7 mouse cellular contexts compared by ENCODE assay signal in the genomic region with DNA sequence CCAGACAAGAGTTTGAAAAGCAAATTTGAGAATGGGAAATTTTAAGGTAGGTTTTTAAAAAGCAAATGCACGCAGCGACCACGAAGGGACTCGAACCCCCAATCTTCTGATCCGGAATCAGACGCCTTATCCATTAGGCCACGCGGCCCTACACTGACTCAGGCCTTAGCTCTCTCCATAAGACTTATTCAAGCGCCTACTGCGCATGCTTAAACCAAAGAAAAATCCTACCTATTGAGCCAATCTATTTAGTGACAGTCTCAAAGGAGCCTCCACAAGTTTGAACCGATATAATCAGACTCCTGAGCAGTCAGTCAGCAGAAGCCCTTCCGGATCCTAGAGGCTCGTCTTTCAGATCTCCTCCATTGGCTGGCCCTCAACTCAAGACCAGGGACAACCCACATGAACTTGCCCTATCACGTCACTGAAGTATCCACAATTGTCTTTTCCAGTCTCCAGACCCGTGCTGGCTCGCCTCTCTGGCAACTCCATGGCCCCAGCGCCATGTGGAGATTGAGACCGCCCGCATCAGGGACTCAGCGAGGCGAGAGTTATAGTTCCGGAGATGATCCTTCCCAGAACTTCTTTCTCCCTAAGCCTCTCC. TPM values are rescaled to one million over a fixed set of nuclear protein-coding genes. Genes with fewer than 3 reads are reported as not detected.
DNase-seq lines count a peak whose midpoint lies in the region; ATAC-seq lines count a peak whose summit lies in the region.

No protein-coding gene starts in this region.

- H3K9ac ChIP-seq in embryonic facial prominence, embryonic 11.5 days (replicated peaks; ENCODE audit: low read length) = peak overlapping the region; percentile 62
- peak overlapping the region; percentile 59 for H3K9ac ChIP-seq in midbrain, embryonic 12.5 days (replicated peaks)

- peak overlapping the region; percentile 60 for H3K4me3 ChIP-seq in embryonic facial prominence, embryonic 11.5 days (ENCODE audit: low read depth, low read length)
- H3K4me3 ChIP-seq in limb, embryonic 10.5 days = peak overlapping the region; percentile 68
- H3K4me3 ChIP-seq in midbrain, embryonic 12.5 days = peak overlapping the region; percentile 59

- no peaks in the 10 kb centered on the region for H3K27me3 ChIP-seq in embryonic facial prominence, embryonic 11.5 days (ENCODE audit: control insufficient read depth, insufficient read depth, low read length)
- H3K27me3 ChIP-seq in limb, embryonic 10.5 days (ENCODE audit: low read depth, poor library complexity, severe bottlenecking) = no peaks in the 10 kb centered on the region
- H3K27me3 ChIP-seq in midbrain, embryonic 12.5 days = peaks cover 6% of the 10 kb centered on the region

- no peaks in the 10 kb centered on the region for H3K4me1 ChIP-seq in embryonic facial prominence, embryonic 11.5 days (ENCODE audit: control insufficient read depth, insufficient read depth, low read length)
- H3K4me1 ChIP-seq in limb, embryonic 10.5 days = peaks cover 22% of the 10 kb centered on the region
- peaks cover 7% of the 10 kb centered on the region; the same call in 1 of the 2 replicates for H3K4me1 ChIP-seq in midbrain, embryonic 12.5 days

- WGBS in embryonic facial prominence, embryonic 11.5 days = under 1% methylated on average over 22 of the region's 22 CpGs
- under 1% methylated on average over 22 of the region's 22 CpGs for WGBS in limb, embryonic 10.5 days
- under 1% methylated on average over 22 of the region's 22 CpGs for WGBS in midbrain, embryonic 12.5 days

- ATAC-seq in embryonic facial prominence, embryonic 11.5 days (replicated peaks; ENCODE audit: insufficient number of reproducible peaks, low FRiP score, low TSS enrichment, low read depth) = peak; percentile 65
- peak; percentile 70 for ATAC-seq in midbrain, embryonic 12.5 days (ENCODE audit: low FRiP score, low read depth)

- H3K4me2 ChIP-seq in embryonic facial prominence, embryonic 11.5 days (ENCODE audit: low read depth, low read length) = peak overlapping the region; percentile 80
- peak overlapping the region; percentile 61 for H3K4me2 ChIP-seq in midbrain, embryonic 12.5 days (replicated peaks)

- DNase-seq in adrenal gland, postnatal 14 days = peak; percentile 92
- peak; percentile 94 for DNase-seq in embryonic facial prominence, embryonic 11.5 days (ENCODE audit: low spot score)
- peak; percentile 99 for DNase-seq in heart, adult 11 months
- peak; percentile 95 for DNase-seq in kidney, adult 18-20 months
- DNase-seq in limb, embryonic 10.5 days (ENCODE audit: low spot score) = peak; percentile 94
- peak; percentile 95 for DNase-seq in skeletal muscle tissue, adult 2 months (ENCODE audit: low read depth, low spot score)

- H3K36me3 ChIP-seq in embryonic facial prominence, embryonic 11.5 days (replicated peaks; ENCODE audit: control insufficient read depth, insufficient read depth, low read depth, low read length) = no peaks in the 10 kb centered on the region
- peaks cover 13% of the 10 kb centered on the region for H3K36me3 ChIP-seq in limb, embryonic 10.5 days
- H3K36me3 ChIP-seq in midbrain, embryonic 12.5 days = peaks cover 6% of the 10 kb centered on the region

- no peaks in the 10 kb centered on the region for H3K9me3 ChIP-seq in embryonic facial prominence, embryonic 11.5 days (replicated peaks; ENCODE audit: control insufficient read depth, low read length)
- H3K9me3 ChIP-seq in limb, embryonic 10.5 days (replicated peaks) = no peaks in the 10 kb centered on the region
- no peaks in the 10 kb centered on the region for H3K9me3 ChIP-seq in midbrain, embryonic 12.5 days

- peak overlapping the region; percentile 44; the same call in 1 of the 2 replicates for H3K27ac ChIP-seq in embryonic facial prominence, embryonic 11.5 days (replicated peaks; ENCODE audit: low read depth, low read length)
- peak overlapping the region; percentile 76 for H3K27ac ChIP-seq in limb, embryonic 10.5 days
- peak overlapping the region; percentile 65 for H3K27ac ChIP-seq in midbrain, embryonic 12.5 days (replicated peaks)

RNA-seq across cellular contexts. Expression of gene Zfp213, which starts 13.7 kb away (rescaled TPM):
- 9.2 and 9.9 TPM in 2 replicates for total RNA-seq in adrenal gland, postnatal 14 days (2021)
- polyA plus RNA-seq in embryonic facial prominence, embryonic 11.5 days (2014; fragmentation: Nextera tagmentation; extraction: Ambion mirVana) = 18.2 and 19.6 TPM in 2 replicates
- polyA plus RNA-seq in limb, embryonic 10.5 days (2016; fragmentation: Nextera tagmentation; extraction: Ambion mirVana) = 31.3 and 31.9 TPM in 2 replicates
- 21.8 and 22.4 TPM in 2 replicates for polyA plus RNA-seq in midbrain, embryonic 12.5 days (2016; fragmentation: Nextera tagmentation; extraction: Ambion mirVana)

RNA-seq across cellular contexts. Expression of gene Zfp13, which starts 49.0 kb away (rescaled TPM):
- 8.5 and 14.6 TPM in 2 replicates for total RNA-seq in adrenal gland, postnatal 14 days (2021)
- polyA plus RNA-seq in embryonic facial prominence, embryonic 11.5 days (2014; fragmentation: Nextera tagmentation; extraction: Ambion mirVana) = 17.1 and 19.0 TPM in 2 replicates
- 22.0 and 25.4 TPM in 2 replicates for polyA plus RNA-seq in limb, embryonic 10.5 days (2016; fragmentation: Nextera tagmentation; extraction: Ambion mirVana)
- 24.1 and 25.9 TPM in 2 replicates for polyA plus RNA-seq in midbrain, embryonic 12.5 days (2016; fragmentation: Nextera tagmentation; extraction: Ambion mirVana)

RNA-seq across cellular contexts. Expression of gene Zscan10, which starts 50.4 kb away (rescaled TPM):
- not detected in 2 replicates for total RNA-seq in adrenal gland, postnatal 14 days (2021)
- 0.28 and 0.59 TPM in 2 replicates for polyA plus RNA-seq in embryonic facial prominence, embryonic 11.5 days (2014; fragmentation: Nextera tagmentation; extraction: Ambion mirVana)
- polyA plus RNA-seq in limb, embryonic 10.5 days (2016; fragmentation: Nextera tagmentation; extraction: Ambion mirVana) = 0.35 and 0.38 TPM in 2 replicates
- 0.16 TPM in 1 of 2 replicates, not detected in the other for polyA plus RNA-seq in midbrain, embryonic 12.5 days (2016; fragmentation: Nextera tagmentation; extraction: Ambion mirVana)

Comparison
In these comparisons a context has a peak if more than half of its experiments do, and no peak if none do; other contexts are left out.
1. Peak in every context shown above with its lines: DNase-seq, ATAC-seq, H3K4me3 ChIP-seq and H3K27ac ChIP-seq.